Mouse (Mus musculus) cerebellum, postnatal 10 days (tissue): Measurements from ENCODE around the gene Lgals2.

Experiments used
- DNase-seq, 2 experiments: peaks; one replicate each; pipeline ENCODE4 v3.0.0; 2021; ENCODE audit warnings: mixed read lengths in 2 of 2

The Lgals2 gene

DNA sequence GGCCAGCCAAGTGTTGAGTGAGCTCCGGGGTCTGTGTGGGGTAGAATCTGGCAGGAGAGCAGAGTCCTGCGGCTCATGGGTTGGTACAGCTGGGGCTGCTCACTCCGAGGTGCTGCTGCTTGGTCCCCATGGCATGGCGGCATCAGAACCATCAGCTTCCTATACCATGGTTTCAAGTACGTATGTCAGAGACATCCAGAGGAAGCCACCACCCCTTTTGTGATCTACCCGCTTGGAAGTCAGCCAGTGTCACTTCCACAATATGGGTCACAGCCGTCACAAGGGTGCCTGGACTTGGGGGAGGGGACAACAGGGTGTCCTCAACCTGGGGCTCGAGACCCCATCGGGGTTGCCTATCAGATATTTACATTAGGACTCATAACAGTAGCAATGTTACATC is 45.2 kb downstream of the Lgals2 start:
- no peak for DNase-seq

DNA sequence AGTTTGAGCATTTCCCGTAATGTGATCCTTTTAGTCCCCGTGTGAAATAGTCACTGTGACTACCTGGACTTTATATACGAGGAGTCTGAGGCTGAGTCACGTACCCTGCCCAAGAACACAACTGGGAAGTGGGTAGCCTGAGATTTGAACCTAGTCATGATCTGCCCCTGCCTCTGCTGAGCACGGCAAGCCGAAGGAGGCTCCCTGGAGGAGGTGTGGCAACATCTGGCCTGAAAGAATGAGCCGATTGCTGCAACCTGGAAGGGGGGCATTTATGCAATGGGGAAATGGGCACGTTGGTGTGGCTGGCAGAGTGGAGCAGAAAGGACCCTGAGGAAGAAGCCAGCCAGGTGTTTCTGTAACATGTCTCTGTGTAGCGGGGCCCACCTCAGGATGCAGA is 45.6 kb downstream of the Lgals2 start:
- no peak for DNase-seq

DNA sequence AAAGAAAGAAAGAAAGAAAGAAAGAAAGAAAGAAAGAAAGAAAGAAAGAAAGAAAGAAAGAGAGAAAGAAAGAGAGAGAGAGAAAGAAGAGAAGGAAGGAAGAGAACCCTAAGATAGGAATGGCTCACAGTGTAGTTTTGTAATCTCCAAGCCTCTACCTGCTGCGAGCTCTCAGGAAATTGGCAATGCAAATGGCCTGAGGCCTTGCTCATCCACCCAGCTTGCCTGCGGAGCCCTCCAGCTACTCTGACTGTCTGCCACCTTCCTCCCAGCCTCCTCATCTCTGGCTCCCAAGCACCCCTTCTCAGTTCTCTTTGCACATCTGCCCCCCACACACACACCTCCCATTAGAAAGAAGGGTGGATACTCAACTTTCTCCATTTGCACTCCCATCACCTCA is 46.3 kb downstream of the Lgals2 start:
- no peak for DNase-seq

- DNase-seq: no peak
Observed at GRCm38 (mm10) chr15:78807141-78807540, 48.2 kb downstream of the Lgals2 start.

DNA sequence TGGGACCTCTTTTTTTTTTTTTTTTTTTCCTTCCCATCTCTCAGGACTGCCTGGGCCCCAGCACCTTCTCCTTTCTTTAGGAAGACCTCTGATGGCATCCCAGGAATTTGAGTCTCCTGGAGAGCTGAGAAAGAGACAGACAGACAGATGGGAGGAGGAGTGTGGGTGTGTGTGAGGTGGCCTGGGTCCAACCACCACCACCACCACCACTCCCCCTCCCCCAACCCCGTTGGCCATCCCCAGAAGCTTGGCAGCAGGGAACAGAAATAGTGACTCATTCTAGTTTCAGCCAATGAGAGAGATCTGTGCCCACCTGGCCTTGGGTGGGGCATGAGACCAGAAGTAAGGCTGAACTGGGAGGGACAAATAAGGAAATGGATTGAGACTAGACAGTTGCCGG is 48.7 kb downstream of the Lgals2 start:
- DNase-seq: peak in 1 of 2 experiments; percentile 43

- no peak for DNase-seq
Observed at GRCm38 (mm10) chr15:78805351-78805750, 50.0 kb downstream of the Lgals2 start.

DNA sequence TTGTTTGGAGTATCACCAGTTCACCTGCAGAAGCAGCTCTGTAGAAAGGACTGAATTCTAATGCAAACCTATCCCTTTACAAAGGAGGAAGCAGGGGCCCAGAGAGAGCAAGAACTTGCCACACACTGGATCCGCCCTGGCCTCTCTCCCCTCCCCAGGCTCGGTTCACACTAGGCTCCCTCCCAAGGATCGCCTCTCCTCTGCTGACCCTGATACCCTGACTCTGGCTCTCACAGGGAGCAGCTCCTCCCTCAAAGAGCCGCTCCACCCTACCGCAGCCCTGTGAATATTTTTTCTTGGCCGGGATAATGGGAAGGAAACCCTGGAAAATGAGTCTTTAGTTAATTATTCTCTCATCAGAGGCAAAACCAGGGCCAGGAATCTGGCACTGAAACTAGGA is 51.0 kb downstream of the Lgals2 start:
- DNase-seq: no peak

GRCm38 (mm10) chr15:78803499-78803900 is 51.8 kb downstream of the Lgals2 start:
- peak; percentile 60 to 67 for DNase-seq

DNA sequence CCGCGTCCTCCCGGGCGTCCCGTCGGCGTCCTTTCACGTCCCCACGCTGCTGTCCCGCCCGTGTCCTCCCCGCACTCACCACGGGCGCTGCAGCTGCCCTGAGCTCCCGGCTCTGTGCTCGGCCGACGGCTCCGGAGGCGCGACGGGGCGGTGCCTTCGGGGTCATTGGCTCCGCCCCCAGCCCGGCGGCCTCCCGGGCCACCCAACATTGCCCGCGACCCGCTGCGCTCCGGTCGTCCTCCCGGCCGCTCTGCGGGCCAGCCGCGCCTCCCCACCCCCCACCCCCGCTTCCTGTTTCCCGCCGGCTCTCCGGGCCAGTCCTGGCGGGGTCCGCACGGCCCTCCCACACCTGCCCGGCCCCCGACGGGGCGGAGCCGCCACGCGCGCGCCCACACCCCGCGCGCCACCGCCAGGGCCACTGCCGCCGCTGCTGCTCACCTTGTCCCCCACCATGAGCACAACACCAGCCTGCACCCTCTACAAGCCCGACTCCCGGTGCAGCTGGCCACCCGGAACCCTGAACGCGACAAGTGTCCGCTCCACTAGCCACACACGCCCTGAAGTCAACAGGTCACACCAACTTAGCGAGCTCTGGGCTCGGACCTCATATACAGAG is 52.4 kb downstream of the Lgals2 start, which contains the start of gene Card10:
Gene Card10, minus strand, starts transcription at position 267 of the 616 bp plus-strand sequence.
- DNase-seq: peak in 1 of 2 experiments; percentile 38

DNA sequence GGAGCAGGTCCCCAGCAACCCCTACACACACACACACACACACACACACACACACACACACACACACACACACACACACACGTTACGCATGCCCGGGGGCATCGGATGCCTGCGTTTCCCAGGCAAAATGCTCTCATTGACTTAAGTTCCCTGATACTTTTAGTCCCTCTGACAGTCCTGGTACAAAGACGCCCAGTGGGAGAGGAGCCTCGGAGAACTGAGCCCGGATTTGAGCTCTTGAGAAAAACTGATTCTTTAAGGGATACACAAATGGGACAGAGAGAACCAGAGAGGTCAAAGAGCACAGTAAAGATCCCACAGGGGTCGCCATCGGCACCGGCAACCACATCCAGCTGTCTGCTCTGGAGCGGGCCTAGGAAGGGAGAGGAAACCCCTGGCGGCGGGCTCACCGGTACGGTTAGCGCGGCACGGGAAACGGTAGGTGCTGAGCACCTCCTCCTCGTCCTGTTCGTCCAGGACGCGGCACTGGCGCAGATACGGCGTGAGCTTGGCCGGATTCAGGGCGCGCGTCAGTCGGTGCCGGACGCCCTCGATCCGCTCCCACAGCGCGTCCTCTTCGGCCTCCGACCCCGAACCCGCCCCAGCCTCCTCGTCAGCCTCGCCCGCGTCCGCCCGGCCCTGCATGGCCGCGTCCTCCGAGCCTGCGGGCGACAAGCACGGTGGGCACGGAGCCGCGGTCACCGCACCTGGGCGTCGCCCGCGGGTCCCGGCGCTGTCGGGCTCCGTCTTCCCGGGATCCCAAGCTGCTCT is 53.2 kb downstream of the Lgals2 start:
- peak in 1 of 2 experiments; percentile 34 for DNase-seq

DNA sequence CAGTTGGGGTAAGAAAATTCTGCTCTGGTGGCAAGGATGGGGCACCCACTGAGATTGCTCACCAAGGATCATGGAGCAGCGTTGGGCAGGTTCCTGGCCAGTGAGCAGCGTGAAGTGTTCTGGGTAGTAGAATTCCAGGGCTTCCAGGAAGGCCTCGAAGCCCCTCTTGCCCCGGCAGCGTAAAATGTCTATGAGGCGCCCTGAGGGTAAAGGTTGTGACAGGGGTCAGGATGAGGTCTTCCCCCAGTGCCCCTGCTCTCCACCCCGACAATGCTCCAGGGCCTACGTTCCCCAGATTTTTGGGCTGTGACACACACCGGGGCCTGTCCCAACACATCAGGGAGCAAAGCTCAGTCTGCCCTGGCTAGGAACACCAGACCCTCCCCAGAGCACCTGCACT is 53.8 kb downstream of the Lgals2 start:
- DNase-seq: no peak
